Mouse (Mus musculus): ENCODE results near the gene Rpl29.

DNA sequence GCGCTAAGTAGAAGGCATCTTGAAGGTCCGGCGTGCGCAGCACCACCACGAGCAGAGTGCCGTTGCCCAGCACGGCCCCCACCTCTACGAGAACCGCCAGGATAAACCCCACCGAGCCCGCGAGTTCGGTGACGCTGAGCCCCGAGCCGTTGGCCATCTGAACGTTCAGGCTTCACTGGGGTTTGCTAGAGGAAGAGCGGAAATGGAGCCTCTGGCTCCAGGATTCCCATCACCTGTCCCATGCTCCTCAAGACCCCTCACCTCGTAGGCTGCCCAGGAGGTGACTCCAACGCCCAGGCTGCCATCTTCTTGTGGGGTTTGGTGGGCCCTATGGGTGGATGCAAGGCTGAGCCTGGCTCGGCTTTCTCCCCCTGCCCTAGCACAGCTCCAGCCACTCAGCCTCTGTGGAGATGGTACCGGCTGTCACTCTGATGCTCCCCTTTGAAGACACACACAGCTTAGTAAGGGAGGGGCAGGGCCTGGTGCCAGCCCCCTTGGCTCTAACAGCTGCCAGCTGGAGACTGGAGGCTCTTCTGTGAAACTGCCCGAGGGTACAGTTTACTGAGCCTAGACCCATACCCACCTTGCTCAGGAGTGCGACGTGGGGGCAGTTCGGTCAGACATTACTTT lies 36.4 kb downstream of the Rpl29 start, which contains the start of gene Gpr62:
- no peak for TF ChIP-seq EP300 (optimal IDR thresholded peaks at IDR 0.05)
- TF ChIP-seq CTCF (IDR thresholded peaks at IDR 0.05; ENCODE audit: low read depth) = no peak
